Mouse (Mus musculus) limb, embryonic 15.5 days (tissue): ENCODE results near the gene Tubb1. TPM values are rescaled to one million over a fixed set of nuclear protein-coding genes. Genes with fewer than 3 reads are reported as not detected.

ENCODE experiments used
- polyA plus RNA-seq: library from polyadenylated mRNA; unstranded; fragments of >200 nt; fragmentation: Nextera tagmentation; extraction: Ambion mirVana; gene quantifications from 2 replicates; pipeline ENCODE4 v1.2.1, GENCODE M21; 2015

The Tubb1 gene
- polyA plus RNA-seq, 1 experiment from 2014 or later = 0.92 TPM

Other genes with a start within 250 kb of the Tubb1 start
- 2,137 and 2,166 TPM in 2 replicates for gene Gnas, start 166.4 kb upstream of the Tubb1 start, polyA plus RNA-seq
- 28.5 and 42.0 TPM in 2 replicates for gene Gm20721, start 104.0 kb upstream of the Tubb1 start, polyA plus RNA-seq
- gene Nelfcd, start 34.9 kb upstream of the Tubb1 start, polyA plus RNA-seq = 94.3 and 107 TPM in 2 replicates
- 226 and 260 TPM in 2 replicates for gene Ctsz, start 11.7 kb upstream of the Tubb1 start, polyA plus RNA-seq
- 611 and 723 TPM in 2 replicates for gene Atp5e, start 13.4 kb downstream of the Tubb1 start, polyA plus RNA-seq
- gene Prelid3b, start 22.4 kb downstream of the Tubb1 start, polyA plus RNA-seq = 113 and 135 TPM in 2 replicates
- gene Zfp831, start 192.8 kb downstream of the Tubb1 start, polyA plus RNA-seq = not detected in 2 replicates